Comparison of ENCODE assay signal across 8 mouse cellular contexts in the genomic region with DNA sequence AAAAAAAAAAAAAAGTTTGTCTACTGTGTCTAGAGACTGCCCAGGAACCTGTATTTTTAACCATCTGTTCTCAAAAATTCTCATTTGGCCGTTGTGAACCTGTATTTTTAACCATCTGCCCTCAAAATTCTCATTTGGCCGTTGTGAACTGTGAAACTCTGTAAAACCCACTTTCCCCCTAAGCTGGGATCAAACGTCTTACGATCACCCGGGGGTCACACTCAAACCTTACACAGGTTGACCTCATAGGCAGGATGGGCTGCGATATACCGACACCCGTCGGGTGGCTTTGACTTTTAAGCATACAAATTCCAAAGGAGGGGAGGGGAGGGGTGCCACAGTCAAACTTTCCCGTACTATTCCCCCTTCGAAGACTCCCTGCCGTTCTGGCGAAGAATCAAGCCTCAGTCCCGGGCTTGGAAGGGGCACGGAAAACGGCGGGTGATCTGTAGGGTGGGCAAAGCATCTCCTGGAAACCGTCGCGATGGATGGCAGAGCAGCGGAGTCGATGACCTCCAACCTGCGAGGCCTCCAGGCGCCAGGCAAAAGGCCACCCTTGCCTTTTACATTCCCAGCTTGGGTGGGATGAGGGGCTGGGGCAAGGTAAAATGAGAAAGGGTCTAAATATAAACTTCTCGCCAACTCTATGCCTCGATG. TPM values are rescaled to one million over a fixed set of nuclear protein-coding genes. Genes with fewer than 3 reads are reported as not detected.
A peak's percentile ranks its signal among the peaks of the same experiment; 100 is the strongest.
DNase-seq lines count a peak whose midpoint lies in the region; ATAC-seq and TF ChIP-seq lines count a peak whose summit lies in the region.

No protein-coding gene starts in this region.

- H3K4me1 ChIP-seq in lung, adult 2 months (ENCODE audit: control insufficient read depth, insufficient read depth, low read length) = peaks cover 28% of the 10 kb centered on the region
- peaks cover 40% of the 10 kb centered on the region for H3K4me1 ChIP-seq in bone marrow macrophage, adult 2 months (ENCODE audit: control insufficient read depth, insufficient read depth, low read length)
- peaks cover 44% of the 10 kb centered on the region for H3K4me1 ChIP-seq in forebrain, embryonic 15.5 days
- peaks cover 58% of the 10 kb centered on the region for H3K4me1 ChIP-seq in limb, embryonic 15.5 days

- H3K27me3 ChIP-seq in forebrain, embryonic 15.5 days = no peaks in the 10 kb centered on the region
- H3K27me3 ChIP-seq in limb, embryonic 15.5 days = no peaks in the 10 kb centered on the region
- H3K27me3 ChIP-seq in splenic B cell, adult 2 months (ENCODE audit: control insufficient read depth, insufficient read depth, low read length, poor library complexity, severe bottlenecking) = no peaks in the 10 kb centered on the region

- H3K4me2 ChIP-seq in forebrain, embryonic 15.5 days (replicated peaks) = peak overlapping the region; percentile 93
- peak overlapping the region; percentile 72 for H3K4me2 ChIP-seq in limb, embryonic 15.5 days

- H3K9ac ChIP-seq in forebrain, embryonic 15.5 days (replicated peaks) = peak overlapping the region; percentile 93
- peak overlapping the region; percentile 100 for H3K9ac ChIP-seq in limb, embryonic 15.5 days

- H3K27ac ChIP-seq in bone marrow macrophage, adult 2 months (ENCODE audit: insufficient read depth, low read depth, low read length) = peak overlapping the region; percentile 29
- H3K27ac ChIP-seq in forebrain, embryonic 15.5 days (replicated peaks) = peak overlapping the region; percentile 97; the same call in 1 of the 2 replicates
- peak overlapping the region; percentile 98 for H3K27ac ChIP-seq in limb, embryonic 15.5 days

- no peak for TF ChIP-seq CTCF in lung, adult 2 months (IDR thresholded peaks at IDR 0.05; ENCODE audit: insufficient read depth, low read length)
- no peak for TF ChIP-seq CTCF in bone marrow macrophage, adult 2 months (IDR thresholded peaks at IDR 0.05; ENCODE audit: low read depth, low read length)

- peak overlapping the region; percentile 80 for H3K4me3 ChIP-seq in lung, adult 2 months (replicated peaks; ENCODE audit: extremely low read depth, low read depth, low read length)
- H3K4me3 ChIP-seq in bone marrow macrophage, adult 2 months (ENCODE audit: insufficient read depth, low read length) = peak overlapping the region; percentile 92
- peak overlapping the region; percentile 83 for H3K4me3 ChIP-seq in forebrain, embryonic 15.5 days
- peak overlapping the region; percentile 99 for H3K4me3 ChIP-seq in limb, embryonic 15.5 days

- H3K36me3 ChIP-seq in forebrain, embryonic 15.5 days = no peaks in the 10 kb centered on the region
- H3K36me3 ChIP-seq in limb, embryonic 15.5 days = peaks cover 6% of the 10 kb centered on the region
- no peaks in the 10 kb centered on the region for H3K36me3 ChIP-seq in splenic B cell, adult 2 months (ENCODE audit: control insufficient read depth, insufficient read depth, low read length, poor library complexity, severe bottlenecking)

- ATAC-seq in forebrain, embryonic 15.5 days (replicated peaks) = no peak
- no peak for ATAC-seq in limb, embryonic 15.5 days (ENCODE audit: insufficient number of reproducible peaks, low FRiP score, low TSS enrichment, low read depth)

- H3K9me3 ChIP-seq in forebrain, embryonic 15.5 days = no peaks in the 10 kb centered on the region
- H3K9me3 ChIP-seq in limb, embryonic 15.5 days = no peaks in the 10 kb centered on the region

- no peak for TF ChIP-seq POLR2A in lung, adult 2 months (IDR thresholded peaks at IDR 0.05; ENCODE audit: borderline replicate concordance, extremely low read depth, low read depth, low read length)
- no peak for TF ChIP-seq POLR2A in bone marrow macrophage, adult 2 months (IDR thresholded peaks at IDR 0.05; ENCODE audit: borderline replicate concordance, low read depth, low read length)

- no peak for DNase-seq in lung, adult 2 months
- no peak for DNase-seq in lung, postnatal 25 days (ENCODE audit: low spot score)
- DNase-seq in splenic B cell, adult 2 months (ENCODE audit: low read depth, low spot score) = peak; percentile 48
- DNase-seq in yolk sac, embryonic 10.5 days (ENCODE audit: low spot score) = no peak
- DNase-seq in gastrocnemius, adult 18-20 months (ENCODE audit: low spot score) = no peak

- WGBS in lung, adult 2 months = 1% methylated on average over 26 of the region's 26 CpGs
- WGBS in forebrain, embryonic 15.5 days = 1% methylated on average over 26 of the region's 26 CpGs
- under 1% methylated on average over 26 of the region's 26 CpGs for WGBS in limb, embryonic 15.5 days

RNA-seq across cellular contexts. Expression of a gene that starts 0.9 kb away (rescaled TPM):
- polyA plus RNA-seq in lung, adult 2 months (2012; rRNA removed) = 44.1 and 53.8 TPM in 2 replicates
- polyA plus RNA-seq in bone marrow macrophage, adult 2 months (2012; ENCODE audit: insufficient read depth, insufficient read length, missing spikeins) = 54.3 and 60.3 TPM in 2 replicates
- polyA plus RNA-seq in forebrain, embryonic 15.5 days (2015; fragmentation: Nextera tagmentation; extraction: Ambion mirVana) = 22.7 and 27.7 TPM in 2 replicates
- 89.3 and 97.9 TPM in 2 replicates for polyA plus RNA-seq in limb, embryonic 15.5 days (2015; fragmentation: Nextera tagmentation; extraction: Ambion mirVana)
- total RNA-seq in gastrocnemius, adult 18-20 months (2021) = 100 to 1,000 TPM; 149 to 158 TPM

RNA-seq across cellular contexts. Expression of a gene that starts 22.3 kb away (rescaled TPM):
- polyA plus RNA-seq in lung, adult 2 months (2012; rRNA removed) = 50.0 and 52.8 TPM in 2 replicates
- 5.2 and 6.1 TPM in 2 replicates for polyA plus RNA-seq in bone marrow macrophage, adult 2 months (2012; ENCODE audit: insufficient read depth, insufficient read length, missing spikeins)
- polyA plus RNA-seq in forebrain, embryonic 15.5 days (2015; fragmentation: Nextera tagmentation; extraction: Ambion mirVana) = 44.4 and 46.2 TPM in 2 replicates
- 34.8 and 36.9 TPM in 2 replicates for polyA plus RNA-seq in limb, embryonic 15.5 days (2015; fragmentation: Nextera tagmentation; extraction: Ambion mirVana)
- total RNA-seq in gastrocnemius, adult 18-20 months (2021) = 10 to 100 TPM; 11.1 to 12.4 TPM

RNA-seq across cellular contexts. Expression of a gene that starts 37.1 kb away (rescaled TPM):
- polyA plus RNA-seq in lung, adult 2 months (2012; rRNA removed) = 3.2 and 6.9 TPM in 2 replicates
- polyA plus RNA-seq in bone marrow macrophage, adult 2 months (2012; ENCODE audit: insufficient read depth, insufficient read length, missing spikeins) = not detected in 2 replicates
- 9.2 and 9.8 TPM in 2 replicates for polyA plus RNA-seq in forebrain, embryonic 15.5 days (2015; fragmentation: Nextera tagmentation; extraction: Ambion mirVana)
- polyA plus RNA-seq in limb, embryonic 15.5 days (2015; fragmentation: Nextera tagmentation; extraction: Ambion mirVana) = 1.2 and 1.3 TPM in 2 replicates
- total RNA-seq in gastrocnemius, adult 18-20 months (2021) = 1 to 10 TPM in 1 of 2 experiments, under 1 TPM in 1; 0.50 to 1.2 TPM

RNA-seq across cellular contexts. Expression of a gene that starts 37.9 kb away (rescaled TPM):
- 44.9 and 54.3 TPM in 2 replicates for polyA plus RNA-seq in lung, adult 2 months (2012; rRNA removed)
- polyA plus RNA-seq in bone marrow macrophage, adult 2 months (2012; ENCODE audit: insufficient read depth, insufficient read length, missing spikeins) = 22.3 and 22.7 TPM in 2 replicates
- 22.3 and 24.1 TPM in 2 replicates for polyA plus RNA-seq in forebrain, embryonic 15.5 days (2015; fragmentation: Nextera tagmentation; extraction: Ambion mirVana)
- 45.6 and 52.8 TPM in 2 replicates for polyA plus RNA-seq in limb, embryonic 15.5 days (2015; fragmentation: Nextera tagmentation; extraction: Ambion mirVana)
- total RNA-seq in gastrocnemius, adult 18-20 months (2021) = 10 to 100 TPM; 74.2 to 75.3 TPM

RNA-seq across cellular contexts. Expression of a gene that starts 59.0 kb away (rescaled TPM):
- not detected in 2 replicates for polyA plus RNA-seq in lung, adult 2 months (2012; rRNA removed)
- not detected in 2 replicates for polyA plus RNA-seq in bone marrow macrophage, adult 2 months (2012; ENCODE audit: insufficient read depth, insufficient read length, missing spikeins)
- polyA plus RNA-seq in forebrain, embryonic 15.5 days (2015; fragmentation: Nextera tagmentation; extraction: Ambion mirVana) = 34.6 and 35.0 TPM in 2 replicates
- polyA plus RNA-seq in limb, embryonic 15.5 days (2015; fragmentation: Nextera tagmentation; extraction: Ambion mirVana) = 36.8 and 48.3 TPM in 2 replicates
- total RNA-seq in gastrocnemius, adult 18-20 months (2021) = not detected

Comparison
In these comparisons a context has a peak if more than half of its experiments do, and no peak if none do; other contexts are left out.
1. H3K27ac ChIP-seq: peak in every context shown above with its lines; median percentile 98 in limb, embryonic 15.5 days; 97 in forebrain, embryonic 15.5 days; 29 in bone marrow macrophage, adult 2 months.